Mouse (Mus musculus): ENCODE measurements at regions not wholly inside any gene's neighbourhood (a gene's known extent, or its start where the extent isn't known, plus 50 kb on each side); places are given as distances from the start of the nearest gene placed in this dataset.

GRCm38 (mm10) chr15:56604266-56604665 lies 873.2 kb downstream of the Slc22a22 start:
- ATAC-seq (replicated peaks; ENCODE audit: poor library complexity, severe bottlenecking) = no peak

- ATAC-seq (replicated peaks; ENCODE audit: poor library complexity, severe bottlenecking) = no peak
These were observed 884.8 kb downstream of the Slc22a22 start for GRCm38 (mm10) chr15:56592656-56593055.

GRCm38 (mm10) chr15:56580745-56581515 lies 896.5 kb downstream of the Slc22a22 start:
- no peak for ATAC-seq (replicated peaks; ENCODE audit: poor library complexity, severe bottlenecking)

GRCm38 (mm10) chr15:56563192-56563591 lies 914.2 kb downstream of the Slc22a22 start:
- no peak for ATAC-seq (replicated peaks; ENCODE audit: poor library complexity, severe bottlenecking)

- ATAC-seq (replicated peaks; ENCODE audit: poor library complexity, severe bottlenecking) = no peak
These were observed 914.6 kb downstream of the Slc22a22 start for GRCm38 (mm10) chr15:56562785-56563184.

GRCm38 (mm10) chr15:56562143-56562542 lies 915.3 kb downstream of the Slc22a22 start:
- ATAC-seq (replicated peaks; ENCODE audit: poor library complexity, severe bottlenecking) = no peak

- no peak for ATAC-seq (replicated peaks; ENCODE audit: poor library complexity, severe bottlenecking)
These were observed 923.0 kb downstream of the Slc22a22 start for GRCm38 (mm10) chr15:56554386-56554785.

- no peak for ATAC-seq (replicated peaks; ENCODE audit: poor library complexity, severe bottlenecking)
These were observed 923.6 kb downstream of the Slc22a22 start for GRCm38 (mm10) chr15:56553851-56554250.

- no peak for ATAC-seq (replicated peaks; ENCODE audit: poor library complexity, severe bottlenecking)
These were observed 945.9 kb downstream of the Slc22a22 start for GRCm38 (mm10) chr15:56531529-56531928.

- ATAC-seq (replicated peaks; ENCODE audit: poor library complexity, severe bottlenecking) = no peak
These were observed 959.0 kb downstream of the Slc22a22 start for GRCm38 (mm10) chr15:56518379-56518778.

GRCm38 (mm10) chr15:56516095-56516494 lies 961.3 kb downstream of the Slc22a22 start:
- no peak for ATAC-seq (replicated peaks; ENCODE audit: poor library complexity, severe bottlenecking)

- ATAC-seq (replicated peaks; ENCODE audit: poor library complexity, severe bottlenecking) = no peak
These were observed 978.7 kb downstream of the Slc22a22 start for GRCm38 (mm10) chr15:56498774-56499173.

GRCm38 (mm10) chr15:56497757-56498156 lies 979.7 kb downstream of the Slc22a22 start:
- no peak for ATAC-seq (replicated peaks; ENCODE audit: poor library complexity, severe bottlenecking)

GRCm38 (mm10) chr15:56496355-56496754 lies 981.1 kb downstream of the Slc22a22 start:
- ATAC-seq (replicated peaks; ENCODE audit: poor library complexity, severe bottlenecking) = no peak

- ATAC-seq (replicated peaks; ENCODE audit: poor library complexity, severe bottlenecking) = no peak
These were observed 991.5 kb downstream of the Slc22a22 start for GRCm38 (mm10) chr15:56485931-56486330.

GRCm38 (mm10) chr15:56484693-56485092 lies 992.7 kb downstream of the Slc22a22 start:
- no peak for ATAC-seq (replicated peaks; ENCODE audit: poor library complexity, severe bottlenecking)

GRCm38 (mm10) chr15:56479682-56480081 lies 997.7 kb downstream of the Slc22a22 start:
- ATAC-seq (replicated peaks; ENCODE audit: poor library complexity, severe bottlenecking) = no peak

GRCm38 (mm10) chr15:56479015-56479414 lies 998.4 kb downstream of the Slc22a22 start:
- ATAC-seq (replicated peaks; ENCODE audit: poor library complexity, severe bottlenecking) = no peak

GRCm38 (mm10) chr15:56473679-56474078 lies 1003.7 kb downstream of the Slc22a22 start:
- ATAC-seq (replicated peaks; ENCODE audit: poor library complexity, severe bottlenecking) = no peak

GRCm38 (mm10) chr15:56451881-56452280 lies 1025.5 kb downstream of the Slc22a22 start:
- no peak for ATAC-seq (replicated peaks; ENCODE audit: poor library complexity, severe bottlenecking)

GRCm38 (mm10) chr15:56448015-56448645 lies 1029.3 kb downstream of the Slc22a22 start:
- no peak for ATAC-seq (replicated peaks; ENCODE audit: poor library complexity, severe bottlenecking)

- ATAC-seq (replicated peaks; ENCODE audit: poor library complexity, severe bottlenecking) = no peak
These were observed 1037.3 kb downstream of the Slc22a22 start for GRCm38 (mm10) chr15:56440171-56440570.
